Mouse (Mus musculus): ENCODE results near the gene Greb1. TPM values are rescaled to one million over a fixed set of nuclear protein-coding genes. Genes with fewer than 3 reads are reported as not detected.

Gene Greb1
- polyA plus RNA-seq, 1 experiment: 3.1 TPM

DNA sequence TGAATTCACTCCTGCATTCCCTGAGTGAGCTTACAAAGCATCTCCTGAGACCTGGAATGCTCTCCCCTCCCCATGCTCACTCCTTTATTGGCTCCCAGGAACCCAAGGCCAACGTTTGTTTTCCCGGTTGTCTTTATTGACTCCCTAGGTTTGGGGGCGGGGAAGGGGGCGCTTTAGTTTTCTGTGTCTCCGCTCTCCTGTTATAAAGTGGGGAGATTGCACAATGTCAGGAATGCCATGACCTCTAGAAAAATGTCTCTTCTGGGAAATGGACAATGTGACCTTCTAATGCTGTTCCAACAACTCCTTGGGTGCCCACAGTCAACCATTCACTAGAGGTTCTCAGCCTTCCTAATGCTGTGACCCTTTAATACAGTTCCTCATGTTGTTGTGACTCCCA, 22.2 kb downstream of the Greb1 start:
- no peaks in the 10 kb centered on the region for H3K36me3 ChIP-seq (ENCODE audit: control insufficient read depth, insufficient read depth, low read length)
- no peak overlapping the region for H3K27ac ChIP-seq (ENCODE audit: control insufficient read depth, insufficient read depth, low read depth, low read length)
- H3K27me3 ChIP-seq (ENCODE audit: control insufficient read depth, insufficient read depth, low read length): no peaks in the 10 kb centered on the region
- no peak overlapping the region for H3K4me3 ChIP-seq (ENCODE audit: control insufficient read depth, low read depth, low read length)
- TF ChIP-seq CTCF (IDR thresholded peaks at IDR 0.05; ENCODE audit: control insufficient read depth, insufficient read depth, insufficient replicate concordance, low read depth, low read length) (no peak), POLR2A (IDR thresholded peaks at IDR 0.05; ENCODE audit: control insufficient read depth, low read depth, low read length) (no peak)
- H3K4me1 ChIP-seq (ENCODE audit: control insufficient read depth, insufficient read depth, low read length): no peaks in the 10 kb centered on the region

DNA sequence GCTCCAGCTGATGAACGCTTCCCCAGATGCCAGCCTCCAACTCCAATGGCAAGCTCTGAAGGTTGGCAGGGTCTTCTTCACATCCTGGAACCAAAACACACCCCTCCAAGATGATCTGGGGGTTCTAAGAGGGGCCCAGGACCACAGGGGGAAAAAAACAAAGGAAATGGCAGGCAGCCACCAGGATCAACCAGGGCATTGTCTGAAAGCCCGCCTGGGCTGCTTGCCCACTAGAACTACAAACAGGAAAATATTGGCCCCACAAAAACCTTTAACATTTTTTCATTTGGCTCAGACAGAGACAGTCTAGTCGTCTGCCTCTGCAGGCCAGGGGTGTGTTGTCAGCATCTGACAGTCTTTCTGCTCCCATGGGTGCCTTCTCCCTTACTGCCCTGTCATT, 25.3 kb downstream of the Greb1 start:
- no peak overlapping the region for H3K4me3 ChIP-seq (ENCODE audit: control insufficient read depth, low read depth, low read length)
- no peaks in the 10 kb centered on the region for H3K36me3 ChIP-seq (ENCODE audit: control insufficient read depth, insufficient read depth, low read length)
- TF ChIP-seq POLR2A (IDR thresholded peaks at IDR 0.05; ENCODE audit: control insufficient read depth, low read depth, low read length) (no peak), CTCF (IDR thresholded peaks at IDR 0.05; ENCODE audit: control insufficient read depth, insufficient read depth, insufficient replicate concordance, low read depth, low read length) (no peak)
- no peaks in the 10 kb centered on the region; the same call in 1 of the 2 replicates for H3K4me1 ChIP-seq (ENCODE audit: control insufficient read depth, insufficient read depth, low read length)
- no peak overlapping the region for H3K27ac ChIP-seq (ENCODE audit: control insufficient read depth, insufficient read depth, low read depth, low read length)
- no peaks in the 10 kb centered on the region for H3K27me3 ChIP-seq (ENCODE audit: control insufficient read depth, insufficient read depth, low read length)

DNA sequence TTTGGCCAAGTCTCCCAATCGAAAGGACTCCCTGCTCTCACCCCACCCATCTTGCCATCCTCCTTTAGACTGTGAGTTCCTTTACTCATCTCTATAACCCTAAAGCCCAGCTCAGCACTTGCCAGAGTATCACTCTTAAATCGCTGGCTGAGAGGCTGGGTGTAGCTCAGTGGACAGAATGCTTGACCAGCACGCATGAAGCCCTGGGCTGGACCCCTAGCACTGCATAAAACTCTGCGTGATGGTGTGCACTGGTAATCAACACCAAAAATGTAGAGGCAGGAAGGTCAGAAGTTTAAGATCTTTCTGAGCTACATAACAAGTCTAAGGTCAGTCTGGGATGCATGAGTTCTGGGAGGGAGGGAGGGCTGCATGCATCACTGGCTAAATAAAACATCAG, 26.1 kb downstream of the Greb1 start:
- Histone ChIP-seq H3K4me3 (ENCODE audit: control insufficient read depth, low read depth, low read length) (no peak overlapping the region), H3K27me3 (ENCODE audit: control insufficient read depth, insufficient read depth, low read length) (no peaks in the 10 kb centered on the region), H3K27ac (ENCODE audit: control insufficient read depth, insufficient read depth, low read depth, low read length) (no peak overlapping the region), H3K4me1 (ENCODE audit: control insufficient read depth, insufficient read depth, low read length) (no peaks in the 10 kb centered on the region; the same call in 1 of the 2 replicates), H3K36me3 (ENCODE audit: control insufficient read depth, insufficient read depth, low read length) (no peaks in the 10 kb centered on the region)
- TF ChIP-seq CTCF (IDR thresholded peaks at IDR 0.05; ENCODE audit: control insufficient read depth, insufficient read depth, insufficient replicate concordance, low read depth, low read length) (no peak), POLR2A (IDR thresholded peaks at IDR 0.05; ENCODE audit: control insufficient read depth, low read depth, low read length) (no peak)

DNA sequence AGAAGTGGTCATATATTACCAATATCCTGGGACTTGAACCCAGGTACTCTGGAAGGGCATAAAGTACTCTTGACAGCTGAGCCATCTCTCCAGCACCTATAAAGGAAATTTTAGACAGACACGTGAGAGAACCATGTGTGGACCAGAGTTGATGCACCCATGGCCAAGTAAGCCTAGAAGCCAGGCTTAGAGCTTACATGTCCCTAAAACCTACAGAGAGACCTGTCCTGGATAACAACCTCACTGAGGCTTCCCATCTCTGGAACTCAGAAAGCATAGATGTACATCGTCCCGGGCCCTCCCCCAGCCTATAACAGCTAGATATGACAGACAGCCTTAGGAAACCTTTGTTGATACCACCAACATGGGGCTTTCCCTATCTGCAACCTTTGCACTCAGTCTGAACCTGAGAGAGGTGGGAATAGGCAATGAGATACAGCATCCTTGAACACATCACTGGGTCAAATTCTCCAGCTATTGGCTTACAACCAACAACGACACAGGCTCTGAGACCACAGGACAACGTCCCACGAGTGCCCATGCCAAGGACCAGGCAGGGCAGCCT, 31.0 kb downstream of the Greb1 start:
- TF ChIP-seq POLR2A (IDR thresholded peaks at IDR 0.05; ENCODE audit: control insufficient read depth, low read depth, low read length): no peak
- no peak for TF ChIP-seq CTCF (IDR thresholded peaks at IDR 0.05; ENCODE audit: control insufficient read depth, insufficient read depth, insufficient replicate concordance, low read depth, low read length)

DNA sequence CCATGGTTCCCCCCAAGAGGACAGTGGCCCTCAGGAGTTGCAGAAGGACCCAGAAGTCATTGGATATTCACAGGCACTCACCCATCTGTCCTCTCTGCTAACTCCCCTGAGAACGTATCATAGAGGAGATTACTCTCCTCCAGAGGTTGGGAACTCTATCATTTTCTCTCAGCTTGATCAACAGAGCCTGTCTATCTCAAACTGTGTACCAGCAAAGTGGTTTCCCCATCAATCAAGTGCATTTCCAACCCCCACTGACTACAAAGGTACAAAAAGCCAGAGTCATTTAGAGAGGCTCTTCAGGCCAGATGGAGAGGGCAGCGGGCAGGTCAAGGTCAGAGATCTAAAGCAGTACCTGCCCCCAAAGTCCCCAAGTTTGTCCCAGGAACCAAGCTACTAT, 32.0 kb downstream of the Greb1 start:
- Histone ChIP-seq H3K36me3 (ENCODE audit: control insufficient read depth, insufficient read depth, low read length) (no peaks in the 10 kb centered on the region), H3K27me3 (ENCODE audit: control insufficient read depth, insufficient read depth, low read length) (no peaks in the 10 kb centered on the region), H3K27ac (ENCODE audit: control insufficient read depth, insufficient read depth, low read depth, low read length) (no peak overlapping the region), H3K4me1 (ENCODE audit: control insufficient read depth, insufficient read depth, low read length) (no peaks in the 10 kb centered on the region; the same call in 1 of the 2 replicates), H3K4me3 (ENCODE audit: control insufficient read depth, low read depth, low read length) (no peak overlapping the region)
- no peak for TF ChIP-seq POLR2A (IDR thresholded peaks at IDR 0.05; ENCODE audit: control insufficient read depth, low read depth, low read length)
- no peak for TF ChIP-seq CTCF (IDR thresholded peaks at IDR 0.05; ENCODE audit: control insufficient read depth, insufficient read depth, insufficient replicate concordance, low read depth, low read length)

More for the DNA sequence above, 31.0 kb downstream of the Greb1 start:
- Histone ChIP-seq H3K4me3 (ENCODE audit: control insufficient read depth, low read depth, low read length) (no peak overlapping the region), H3K27me3 (ENCODE audit: control insufficient read depth, insufficient read depth, low read length) (no peaks in the 10 kb centered on the region), H3K27ac (ENCODE audit: control insufficient read depth, insufficient read depth, low read depth, low read length) (no peak overlapping the region), H3K4me1 (ENCODE audit: control insufficient read depth, insufficient read depth, low read length) (no peaks in the 10 kb centered on the region; the same call in 1 of the 2 replicates), H3K36me3 (ENCODE audit: control insufficient read depth, insufficient read depth, low read length) (no peaks in the 10 kb centered on the region)

DNA sequence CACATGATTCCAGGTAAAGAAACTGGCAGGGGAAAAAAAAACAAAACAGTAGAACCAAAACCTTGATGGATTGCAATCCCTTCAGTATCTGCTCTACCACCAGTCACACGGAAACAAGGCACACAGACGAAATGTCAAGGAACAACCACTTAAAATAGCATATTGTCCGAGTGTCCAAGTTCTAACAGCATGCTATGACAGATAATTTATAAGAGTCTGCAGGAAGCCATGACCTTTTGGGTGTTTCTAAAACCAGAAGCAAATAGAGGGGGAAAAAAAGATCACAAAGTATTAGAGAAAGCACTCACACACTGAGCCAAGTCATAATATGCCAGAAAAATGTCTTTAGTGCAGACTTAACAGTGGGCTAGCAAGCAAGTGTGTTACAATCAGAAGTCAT, 32.4 kb downstream of the Greb1 start:
- Histone ChIP-seq H3K27ac (ENCODE audit: control insufficient read depth, insufficient read depth, low read depth, low read length) (no peak overlapping the region), H3K36me3 (ENCODE audit: control insufficient read depth, insufficient read depth, low read length) (no peaks in the 10 kb centered on the region), H3K4me3 (ENCODE audit: control insufficient read depth, low read depth, low read length) (no peak overlapping the region), H3K4me1 (ENCODE audit: control insufficient read depth, insufficient read depth, low read length) (no peaks in the 10 kb centered on the region; the same call in 1 of the 2 replicates), H3K27me3 (ENCODE audit: control insufficient read depth, insufficient read depth, low read length) (no peaks in the 10 kb centered on the region)
- no peak for TF ChIP-seq CTCF (IDR thresholded peaks at IDR 0.05; ENCODE audit: control insufficient read depth, insufficient read depth, insufficient replicate concordance, low read depth, low read length)
- no peak for TF ChIP-seq POLR2A (IDR thresholded peaks at IDR 0.05; ENCODE audit: control insufficient read depth, low read depth, low read length)

DNA sequence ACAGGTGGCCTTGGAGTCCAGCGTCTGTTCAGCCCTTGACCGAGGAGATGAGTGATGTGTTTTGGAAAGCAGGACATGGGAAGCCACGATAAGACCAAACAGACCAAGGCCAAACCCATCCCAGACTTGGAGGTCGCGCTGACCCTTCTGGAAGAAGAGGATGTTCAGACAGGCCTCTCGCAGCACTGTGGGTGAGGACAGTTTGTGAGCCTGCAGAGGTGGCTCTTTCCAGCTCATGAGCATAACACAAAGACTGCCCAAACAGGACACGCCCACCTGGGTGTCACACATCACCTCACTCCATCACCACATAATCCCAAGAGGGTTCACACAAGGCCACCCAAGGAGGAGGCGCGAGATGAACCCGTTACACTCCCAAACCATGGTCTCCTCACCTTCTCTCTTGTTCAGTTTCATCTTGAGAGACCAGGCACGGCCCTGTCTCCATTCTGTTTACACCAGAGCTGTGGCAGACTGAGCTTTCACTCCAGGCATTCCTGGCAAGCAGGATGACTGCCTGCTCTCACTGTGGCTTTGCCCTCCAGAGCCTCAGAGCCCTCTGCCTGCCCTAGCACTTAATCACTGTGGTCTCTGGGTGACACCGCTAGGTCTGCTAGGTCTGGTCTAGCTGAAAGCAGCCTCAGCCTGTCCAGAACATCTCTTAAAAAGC, 35.8 kb downstream of the Greb1 start:
- TF ChIP-seq CTCF (IDR thresholded peaks at IDR 0.05; ENCODE audit: control insufficient read depth, insufficient read depth, insufficient replicate concordance, low read depth, low read length): no peak
- no peak for TF ChIP-seq POLR2A (IDR thresholded peaks at IDR 0.05; ENCODE audit: control insufficient read depth, low read depth, low read length)
- Histone ChIP-seq H3K27ac (ENCODE audit: control insufficient read depth, insufficient read depth, low read depth, low read length) (peak overlapping the region; percentile 37; the same call in 1 of the 2 replicates), H3K27me3 (ENCODE audit: control insufficient read depth, insufficient read depth, low read length) (no peaks in the 10 kb centered on the region), H3K4me1 (ENCODE audit: control insufficient read depth, insufficient read depth, low read length) (no peaks in the 10 kb centered on the region), H3K4me3 (ENCODE audit: control insufficient read depth, low read depth, low read length) (no peak overlapping the region), H3K36me3 (ENCODE audit: control insufficient read depth, insufficient read depth, low read length) (no peaks in the 10 kb centered on the region)

Data from testis, adult 2 months (tissue).